Mouse (Mus musculus): Measurements from ENCODE around the gene Tia1. TPM values are rescaled to one million over a fixed set of nuclear protein-coding genes. Genes with fewer than 3 reads are reported as not detected.

The Tia1 gene
- polyA plus RNA-seq, 1 experiment = 6.4 TPM

GRCm38 (mm10) chr6:86446927-86447568 lies 43.0 kb downstream of the Tia1 start:
- H3K9me3 ChIP-seq = no peaks in the 10 kb centered on the region
- H3K4me3 ChIP-seq (replicated peaks) = no peak overlapping the region
- H3K4me1 ChIP-seq = peaks cover 29% of the 10 kb centered on the region
- TF ChIP-seq FLI1 (IDR thresholded peaks at IDR 0.05; ENCODE audit: low read length) = no peak
- TF ChIP-seq GATA1 (IDR thresholded peaks at IDR 0.05; ENCODE audit: borderline replicate concordance, low read length) = no peak
- H3K36me3 ChIP-seq (replicated peaks; ENCODE audit: low read length) = peaks cover 68% of the 10 kb centered on the region
- no peaks in the 10 kb centered on the region for H3K27me3 ChIP-seq (replicated peaks)

GRCm38 (mm10) chr6:86456727-86457126 lies 52.7 kb downstream of the Tia1 start:
- peaks cover 7% of the 10 kb centered on the region for H3K4me1 ChIP-seq
- no peak for TF ChIP-seq FLI1 (IDR thresholded peaks at IDR 0.05; ENCODE audit: low read length)
- TF ChIP-seq GATA1 (IDR thresholded peaks at IDR 0.05; ENCODE audit: borderline replicate concordance, low read length) = no peak
- H3K4me3 ChIP-seq (replicated peaks) = no peak overlapping the region
- no peaks in the 10 kb centered on the region for H3K9me3 ChIP-seq
- no peaks in the 10 kb centered on the region for H3K27me3 ChIP-seq (replicated peaks)
- peaks cover 81% of the 10 kb centered on the region for H3K36me3 ChIP-seq (replicated peaks; ENCODE audit: low read length)

DNA sequence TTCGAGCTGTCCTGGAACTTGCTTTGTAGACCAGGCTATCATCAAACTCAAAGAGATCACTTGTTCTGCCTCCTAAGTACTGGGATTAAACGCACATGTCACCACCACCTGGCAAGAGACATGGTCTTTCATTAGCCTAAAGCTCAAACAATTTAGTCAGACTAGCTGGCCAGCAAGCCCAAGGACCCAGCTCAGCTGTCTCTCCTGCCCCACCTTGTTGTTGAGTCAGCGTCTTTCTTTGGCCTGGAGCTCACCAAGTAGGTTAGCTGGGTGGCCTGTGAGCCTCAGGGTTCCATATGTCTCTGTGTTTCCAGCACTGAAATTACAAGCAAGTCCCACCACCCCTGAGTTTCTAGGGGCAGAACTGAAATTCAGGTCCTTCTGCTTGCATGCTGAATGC lies 59.1 kb downstream of the Tia1 start:
- Histone ChIP-seq H3K4me1 (peaks cover 8% of the 10 kb centered on the region), H3K9me3 (no peaks in the 10 kb centered on the region), H3K4me3 (replicated peaks) (no peak overlapping the region), H3K27me3 (replicated peaks) (no peaks in the 10 kb centered on the region), H3K36me3 (replicated peaks; ENCODE audit: low read length) (peaks cover 90% of the 10 kb centered on the region)
- TF ChIP-seq GATA1 (IDR thresholded peaks at IDR 0.05; ENCODE audit: borderline replicate concordance, low read length) (no peak), FLI1 (IDR thresholded peaks at IDR 0.05; ENCODE audit: low read length) (no peak)

GRCm38 (mm10) chr6:86471317-86471716 lies 67.3 kb downstream of the Tia1 start:
- no peaks in the 10 kb centered on the region; the same call in 1 of the 2 replicates for H3K9me3 ChIP-seq
- H3K27me3 ChIP-seq (replicated peaks) = no peaks in the 10 kb centered on the region
- peaks cover 61% of the 10 kb centered on the region for H3K4me1 ChIP-seq
- TF ChIP-seq GATA1 (IDR thresholded peaks at IDR 0.05; ENCODE audit: borderline replicate concordance, low read length) = no peak
- no peak for TF ChIP-seq FLI1 (IDR thresholded peaks at IDR 0.05; ENCODE audit: low read length)
- H3K4me3 ChIP-seq (replicated peaks) = peak overlapping the region; percentile 96
- H3K36me3 ChIP-seq (replicated peaks; ENCODE audit: low read length) = peaks cover 50% of the 10 kb centered on the region

DNA sequence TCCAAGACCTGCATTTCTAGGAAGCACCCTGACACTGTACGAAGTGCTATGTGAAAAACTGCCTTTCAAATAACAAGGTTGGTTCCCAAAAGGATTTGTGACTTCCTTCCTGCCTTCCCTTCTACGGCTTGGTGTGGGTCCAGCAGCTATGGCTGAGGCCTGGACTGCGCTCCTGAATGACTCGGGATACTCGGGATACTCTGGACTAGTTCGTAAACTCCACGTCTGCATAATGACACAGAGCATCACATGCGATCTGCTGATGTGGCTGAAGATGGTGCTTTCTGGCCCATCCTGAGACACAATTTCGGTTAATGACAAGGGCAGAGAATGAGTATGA lies 67.7 kb downstream of the Tia1 start:
- no peaks in the 10 kb centered on the region; the same call in 1 of the 2 replicates for H3K9me3 ChIP-seq
- peaks cover 63% of the 10 kb centered on the region for H3K4me1 ChIP-seq
- TF ChIP-seq FLI1 (IDR thresholded peaks at IDR 0.05; ENCODE audit: low read length) (no peak), GATA1 (IDR thresholded peaks at IDR 0.05; ENCODE audit: borderline replicate concordance, low read length) (no peak)
- H3K4me3 ChIP-seq (replicated peaks) = peak overlapping the region; percentile 96
- H3K27me3 ChIP-seq (replicated peaks) = no peaks in the 10 kb centered on the region
- H3K36me3 ChIP-seq (replicated peaks; ENCODE audit: low read length) = peaks cover 46% of the 10 kb centered on the region

DNA sequence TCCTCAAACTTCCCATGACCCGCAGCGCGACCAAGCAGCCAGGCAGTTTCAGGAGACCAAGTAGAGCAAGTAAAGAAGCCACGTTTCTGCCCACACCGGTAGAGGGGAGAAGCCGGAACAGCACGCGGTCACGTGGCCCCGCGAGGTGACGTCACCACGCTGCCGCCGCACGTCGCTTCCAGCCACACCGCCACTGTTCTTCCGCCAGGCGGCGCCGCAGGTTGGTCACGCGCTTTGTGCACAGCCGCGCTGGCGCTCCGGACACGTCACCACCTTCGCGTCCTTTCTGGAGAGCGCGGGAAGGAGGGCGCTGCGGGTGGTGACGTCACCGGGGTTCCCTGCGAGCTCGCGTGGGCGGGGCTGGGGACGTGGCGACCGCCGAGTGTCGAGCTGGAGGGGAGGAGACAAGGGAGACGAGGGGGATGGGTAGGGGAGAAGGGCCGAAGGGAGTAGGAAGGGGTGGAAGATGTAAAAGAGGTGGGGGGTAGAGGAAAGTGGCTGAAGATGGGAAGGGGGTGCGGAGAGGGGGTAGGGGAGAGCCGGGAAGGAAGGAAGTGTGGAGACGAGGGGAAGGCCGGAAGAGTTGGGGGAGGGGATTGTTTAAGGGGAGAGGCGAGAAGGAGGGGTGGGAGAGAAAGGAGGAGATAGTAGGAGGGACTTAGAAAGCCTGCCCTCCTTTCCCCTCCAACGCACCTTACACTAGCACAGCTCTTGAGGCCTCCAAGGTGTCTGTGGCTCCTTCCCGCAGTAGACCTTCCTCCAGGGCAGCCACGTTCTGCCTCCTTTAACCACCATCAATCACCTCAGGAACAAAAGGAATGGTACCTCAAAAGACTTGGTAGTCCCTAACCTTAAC lies 68.3 kb downstream of the Tia1 start:
- peaks cover 67% of the 10 kb centered on the region for H3K4me1 ChIP-seq
- peaks cover 40% of the 10 kb centered on the region for H3K36me3 ChIP-seq (replicated peaks; ENCODE audit: low read length)
- TF ChIP-seq FLI1 (IDR thresholded peaks at IDR 0.05; ENCODE audit: low read length) = peak; percentile 44; the same call in 1 of the 2 replicates
- no peak for TF ChIP-seq GATA1 (IDR thresholded peaks at IDR 0.05; ENCODE audit: borderline replicate concordance, low read length)
- peak overlapping the region; percentile 96 for H3K4me3 ChIP-seq (replicated peaks)
- no peaks in the 10 kb centered on the region; the same call in 1 of the 2 replicates for H3K9me3 ChIP-seq
- no peaks in the 10 kb centered on the region for H3K27me3 ChIP-seq (replicated peaks)

DNA sequence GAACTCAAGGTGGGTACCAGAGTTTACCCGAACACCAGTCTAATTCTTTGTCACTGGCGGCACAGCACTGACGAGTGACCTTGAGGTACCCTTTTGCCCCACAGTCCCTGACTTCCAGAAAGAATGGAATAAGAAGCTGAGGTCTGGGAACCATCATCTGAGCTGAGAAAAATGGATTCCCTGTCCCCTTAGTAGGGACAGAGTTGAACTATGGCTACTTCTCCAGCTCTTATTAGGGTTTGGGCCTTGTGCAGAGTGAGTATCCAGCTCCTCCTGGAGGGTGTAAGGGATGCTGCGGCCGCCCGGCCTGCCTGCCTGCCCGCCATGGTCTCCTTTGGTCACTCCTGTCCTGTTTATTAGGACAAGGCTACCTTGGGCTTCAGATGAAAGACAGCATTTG lies 69.1 kb downstream of the Tia1 start:
- Histone ChIP-seq H3K4me1 (peaks cover 70% of the 10 kb centered on the region), H3K9me3 (no peaks in the 10 kb centered on the region; the same call in 1 of the 2 replicates), H3K4me3 (replicated peaks) (peak overlapping the region; percentile 96), H3K36me3 (replicated peaks; ENCODE audit: low read length) (peaks cover 33% of the 10 kb centered on the region), H3K27me3 (replicated peaks) (no peaks in the 10 kb centered on the region)
- TF ChIP-seq GATA1 (IDR thresholded peaks at IDR 0.05; ENCODE audit: borderline replicate concordance, low read length) (no peak), FLI1 (IDR thresholded peaks at IDR 0.05; ENCODE audit: low read length) (no peak)

- no peak for TF ChIP-seq FLI1 (IDR thresholded peaks at IDR 0.05; ENCODE audit: low read length)
- TF ChIP-seq GATA1 (IDR thresholded peaks at IDR 0.05; ENCODE audit: borderline replicate concordance, low read length) = no peak
- no peaks in the 10 kb centered on the region; the same call in 1 of the 2 replicates for H3K9me3 ChIP-seq
- peak overlapping the region; percentile 59 for H3K4me3 ChIP-seq (replicated peaks)
- H3K36me3 ChIP-seq (replicated peaks; ENCODE audit: low read length) = peaks cover 26% of the 10 kb centered on the region
- peaks cover 77% of the 10 kb centered on the region for H3K4me1 ChIP-seq
- H3K27me3 ChIP-seq (replicated peaks) = no peaks in the 10 kb centered on the region
Measured at GRCm38 (mm10) chr6:86474072-86474471, 70.1 kb downstream of the Tia1 start.

DNA sequence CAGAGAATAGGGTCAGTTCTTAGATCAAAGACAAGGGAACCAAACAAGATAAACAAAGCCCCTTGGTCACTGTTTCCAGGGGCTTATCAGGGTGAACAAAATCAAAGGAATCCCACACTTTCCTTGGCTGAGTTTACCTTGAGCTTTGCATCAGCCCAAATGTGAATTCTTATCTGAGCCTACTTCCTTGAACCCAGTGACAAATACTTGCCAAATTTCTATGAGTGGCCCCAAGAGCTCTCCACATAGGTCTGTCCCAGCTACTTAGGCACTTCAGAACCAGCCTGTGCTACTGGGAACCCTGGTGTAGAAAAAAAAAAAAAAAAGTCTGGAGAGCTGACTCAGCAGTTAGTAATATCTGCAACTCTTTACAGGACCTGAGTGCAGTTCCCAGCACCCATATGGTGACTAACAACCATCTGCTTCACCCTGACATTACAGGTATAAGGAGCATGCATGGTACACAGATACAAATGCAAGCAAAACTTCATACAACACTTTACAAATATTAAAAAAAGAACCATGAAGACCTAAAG lies 70.7 kb downstream of the Tia1 start:
- no peak for TF ChIP-seq GATA1 (IDR thresholded peaks at IDR 0.05; ENCODE audit: borderline replicate concordance, low read length)
- TF ChIP-seq FLI1 (IDR thresholded peaks at IDR 0.05; ENCODE audit: low read length) = no peak
- Histone ChIP-seq H3K4me1 (peaks cover 83% of the 10 kb centered on the region), H3K36me3 (replicated peaks; ENCODE audit: low read length) (peaks cover 20% of the 10 kb centered on the region), H3K4me3 (replicated peaks) (no peak overlapping the region), H3K27me3 (replicated peaks) (no peaks in the 10 kb centered on the region), H3K9me3 (no peaks in the 10 kb centered on the region; the same call in 1 of the 2 replicates)
